Mouse (Mus musculus) liver, postnatal 0 days (tissue): ENCODE measurements at regions not wholly inside any gene's neighbourhood (a gene's known extent, or its start where the extent isn't known, plus 50 kb on each side); places are given as distances from the start of the nearest gene placed in this dataset.

ENCODE experiments used
- ATAC-seq: fragments of 200-750 bp; cut with Nextera tagmentation; 2 replicates; pipeline ENCODE4 v1.8.0; 2017; ENCODE audit warnings: mild to moderate bottlenecking, moderate library complexity
- DNase-seq: peaks from one replicate; pipeline ENCODE4 v3.0.0-alpha.2; 2016
- H3K27ac ChIP-seq: fragments of 300-500 bp; sonication (generic); 2 replicates; pipeline ENCODE4 v1.5.1; 2014; ENCODE audit warnings: antibody characterized with exemption, moderate library complexity, mild to moderate bottlenecking, low read depth
- H3K27me3 ChIP-seq: fragments of 300-500 bp; sonication (generic); 2 replicates; pipeline ENCODE4 v1.6.1; 2014; ENCODE audit warnings: low read length, control low read depth, mixed read lengths; ENCODE audit not compliant: insufficient read depth
- H3K36me3 ChIP-seq: fragments of 300-500 bp; sonication (generic); replicated peaks from 2 replicates; pipeline ENCODE4 v1.6.1; 2014; ENCODE audit warnings: mild to moderate bottlenecking, control low read depth, low read length, moderate library complexity, mixed read lengths; ENCODE audit not compliant: insufficient read depth
- H3K4me1 ChIP-seq: fragments of 300-500 bp; sonication (generic); 2 replicates; pipeline ENCODE4 v1.6.1; 2014; ENCODE audit warnings: antibody characterized with exemption, mild to moderate bottlenecking, control low read depth; ENCODE audit not compliant: insufficient read depth
- H3K4me2 ChIP-seq: fragments of 300-500 bp; sonication (generic); 2 replicates; pipeline ENCODE4 v1.6.1; 2014; ENCODE audit warnings: low read depth, mild to moderate bottlenecking, low read length, moderate library complexity, mixed read lengths
- H3K4me3 ChIP-seq: fragments of 300-500 bp; sonication (generic); 2 replicates; pipeline ENCODE4 v1.5.1; 2014; ENCODE audit warnings: low read depth, low read length
- H3K9ac ChIP-seq: fragments of 300-500 bp; sonication (generic); replicated peaks from 2 replicates; pipeline ENCODE4 v1.6.1; 2014; ENCODE audit warnings: mild to moderate bottlenecking, moderate library complexity
- H3K9me3 ChIP-seq: fragments of 300-500 bp; sonication (generic); 2 replicates; pipeline ENCODE4 v1.6.1; 2016; ENCODE audit warnings: mild to moderate bottlenecking, control low read depth, low read length, mixed read lengths
- CTCF ChIP-seq: sonication (generic); IDR thresholded peaks from 2 replicates; pipeline ENCODE4 v1.5.1; 2016; ENCODE audit warnings: antibody characterized with exemption, low read depth
- EP300 ChIP-seq: IDR thresholded peaks from 2 replicates; pipeline ENCODE4 v1.6.1; 2016; ENCODE audit warnings: antibody characterized with exemption, low read depth, mild to moderate bottlenecking
- WGBS: fragments of 180-500 bp; shearing (Covaris S2); extraction: QIAGEN DNeasy Blood & Tissue Kit; methylation state at CpG from one replicate; pipeline ENCODE4 v1.1.7; 2014; ENCODE audit not compliant: insufficient replicate concordance; 5-methylcytosine and 5-hydroxymethylcytosine counted together

GRCm38 (mm10) chr5:125843259-125843658, 311.7 kb downstream of the Tmem132b start:
- no peak overlapping the region for H3K4me2 ChIP-seq
- no peak overlapping the region for H3K27ac ChIP-seq
- ATAC-seq (no peak), DNase-seq (no peak)
- TF ChIP-seq EP300 = no peak
- TF ChIP-seq CTCF = no peak
- H3K4me1 ChIP-seq = no peaks in the 10 kb centered on the region
- H3K9me3 ChIP-seq = peaks cover 2% of the 10 kb centered on the region; the same call in 1 of the 2 replicates
- 58% methylated on average over 6 of the region's 6 CpGs for WGBS
- no peaks in the 10 kb centered on the region for H3K36me3 ChIP-seq
- H3K4me3 ChIP-seq = no peak overlapping the region
- H3K27me3 ChIP-seq = no peaks in the 10 kb centered on the region
- no peak overlapping the region for H3K9ac ChIP-seq

GRCm38 (mm10) chr5:125849722-125850121, 318.1 kb downstream of the Tmem132b start:
- no peaks in the 10 kb centered on the region for H3K36me3 ChIP-seq
- H3K4me3 ChIP-seq = no peak overlapping the region
- no peaks in the 10 kb centered on the region for H3K4me1 ChIP-seq
- peaks cover 5% of the 10 kb centered on the region; the same call in 1 of the 2 replicates for H3K9me3 ChIP-seq
- TF ChIP-seq CTCF (no peak), EP300 (no peak)
- H3K4me2 ChIP-seq = no peak overlapping the region
- 74% methylated on average over 7 of the region's 7 CpGs for WGBS
- H3K9ac ChIP-seq = no peak overlapping the region
- ATAC-seq = no peak
- H3K27me3 ChIP-seq = no peaks in the 10 kb centered on the region
- H3K27ac ChIP-seq = no peak overlapping the region
- DNase-seq = no peak

- H3K9ac ChIP-seq = no peak overlapping the region
- H3K36me3 ChIP-seq = no peaks in the 10 kb centered on the region
- TF ChIP-seq CTCF (no peak), EP300 (no peak)
- H3K4me2 ChIP-seq = no peak overlapping the region
- no peak overlapping the region for H3K4me3 ChIP-seq
- no peak for DNase-seq
- no peak overlapping the region for H3K27ac ChIP-seq
- no peak for ATAC-seq
- no peaks in the 10 kb centered on the region for H3K27me3 ChIP-seq
- H3K4me1 ChIP-seq = no peaks in the 10 kb centered on the region
- WGBS = 76% methylated on average over 9 of the region's 9 CpGs
- H3K9me3 ChIP-seq = 0 out of 2 replicates have a peak, but pooled peaks cover 2% of the 10 kb centered on the region
Measured at GRCm38 (mm10) chr5:125876296-125876695, 344.7 kb downstream of the Tmem132b start.

GRCm38 (mm10) chr5:125888840-125889239, 357.3 kb downstream of the Tmem132b start:
- Histone ChIP-seq H3K27ac (no peak overlapping the region), H3K9me3 (no peaks in the 10 kb centered on the region; the same call in 1 of the 2 replicates), H3K4me2 (no peak overlapping the region), H3K9ac (no peak overlapping the region), H3K4me1 (no peaks in the 10 kb centered on the region), H3K27me3 (no peaks in the 10 kb centered on the region), H3K4me3 (no peak overlapping the region), H3K36me3 (no peaks in the 10 kb centered on the region)
- DNase-seq (no peak), ATAC-seq (no peak)
- WGBS = 78% methylated on average over 2 of the region's 2 CpGs
- TF ChIP-seq EP300 (no peak), CTCF (no peak)

GRCm38 (mm10) chr5:125893864-125894263, 362.3 kb downstream of the Tmem132b start:
- Histone ChIP-seq H3K4me3 (no peak overlapping the region), H3K4me1 (no peaks in the 10 kb centered on the region), H3K27me3 (no peaks in the 10 kb centered on the region), H3K36me3 (no peaks in the 10 kb centered on the region), H3K9me3 (peaks cover 9% of the 10 kb centered on the region), H3K27ac (no peak overlapping the region), H3K4me2 (no peak overlapping the region), H3K9ac (no peak overlapping the region)
- no peak for TF ChIP-seq EP300
- no peak for TF ChIP-seq CTCF
- ATAC-seq = no peak
- 79% methylated on average over 6 of the region's 6 CpGs for WGBS
- no peak for DNase-seq

GRCm38 (mm10) chr5:125902038-125902437, 370.5 kb downstream of the Tmem132b start:
- H3K4me3 ChIP-seq = no peak overlapping the region
- no peak overlapping the region for H3K4me2 ChIP-seq
- no peak overlapping the region for H3K27ac ChIP-seq
- H3K9ac ChIP-seq = no peak overlapping the region
- no peaks in the 10 kb centered on the region for H3K36me3 ChIP-seq
- WGBS = 68% methylated on average over 4 of the region's 4 CpGs
- H3K27me3 ChIP-seq = no peaks in the 10 kb centered on the region
- no peaks in the 10 kb centered on the region; the same call in 1 of the 2 replicates for H3K9me3 ChIP-seq
- DNase-seq (no peak), ATAC-seq (no peak)
- no peak for TF ChIP-seq EP300
- TF ChIP-seq CTCF = no peak
- no peaks in the 10 kb centered on the region for H3K4me1 ChIP-seq

GRCm38 (mm10) chr5:125904426-125904825, 372.9 kb downstream of the Tmem132b start:
- no peak overlapping the region for H3K4me3 ChIP-seq
- WGBS = 73% methylated on average over 5 of the region's 5 CpGs
- H3K36me3 ChIP-seq = no peaks in the 10 kb centered on the region
- H3K4me2 ChIP-seq = no peak overlapping the region
- TF ChIP-seq EP300 (no peak), CTCF (no peak)
- H3K9ac ChIP-seq = no peak overlapping the region
- no peak overlapping the region for H3K27ac ChIP-seq
- DNase-seq = no peak
- no peaks in the 10 kb centered on the region for H3K27me3 ChIP-seq
- H3K9me3 ChIP-seq = no peaks in the 10 kb centered on the region; the same call in 1 of the 2 replicates
- no peaks in the 10 kb centered on the region for H3K4me1 ChIP-seq
- no peak for ATAC-seq
